Mouse (Mus musculus) small intestine, adult 2 months (tissue): ENCODE results near the gene Snrnp48.

Source experiments
- CTCF ChIP-seq: fragments of 200-500 bp; IDR thresholded peaks from 2 replicates; pipeline ENCODE4 v1.5.1; 2012; ENCODE audit warnings: low read depth, mild to moderate bottlenecking, control low read depth, inconsistent platforms, low read length, moderate library complexity, mixed read lengths; ENCODE audit not compliant: insufficient replicate concordance, insufficient read length; ENCODE audit errors: extremely low read depth
- POLR2A ChIP-seq: fragments of 200-500 bp; IDR thresholded peaks from 2 replicates; pipeline ENCODE4 v1.6.1; 2012; ENCODE audit warnings: low read depth, mild to moderate bottlenecking, control low read depth, inconsistent platforms, low read length, moderate library complexity

GRCm38 (mm10) chr13:38167056-38167455, 37.7 kb upstream of the Snrnp48 start:
- TF ChIP-seq POLR2A (no peak), CTCF (no peak)
